Mouse (Mus musculus) hindbrain, embryonic 10.5 days (tissue): ENCODE measurements around the gene Specc1. TPM values are rescaled to one million over a fixed set of nuclear protein-coding genes. Genes with fewer than 3 reads are reported as not detected.

Source experiments
- DNase-seq: peaks from one replicate; pipeline ENCODE4 v3.0.0-alpha.2; 2017; ENCODE audit warnings: low spot score
- H3K27ac ChIP-seq: fragments of 300-500 bp; sonication (generic); 2 replicates; pipeline ENCODE4 v1.5.1; 2016; ENCODE audit warnings: mild to moderate bottlenecking, moderate library complexity
- H3K27me3 ChIP-seq: fragments of 300-500 bp; sonication (generic); 2 replicates; pipeline ENCODE4 v1.6.1; 2016; ENCODE audit warnings: mild to moderate bottlenecking; ENCODE audit not compliant: poor library complexity, insufficient read depth, severe bottlenecking
- H3K36me3 ChIP-seq: fragments of 300-500 bp; sonication (generic); 2 replicates; pipeline ENCODE4 v1.6.1; 2016; ENCODE audit warnings: mild to moderate bottlenecking, moderate library complexity
- H3K4me1 ChIP-seq: fragments of 300-500 bp; sonication (generic); replicated peaks from 2 replicates; pipeline ENCODE4 v1.6.1; 2016; ENCODE audit warnings: mild to moderate bottlenecking
- H3K4me3 ChIP-seq: fragments of 300-500 bp; sonication (generic); 2 replicates; pipeline ENCODE4 v1.5.1; 2016; ENCODE audit warnings: mild to moderate bottlenecking, moderate library complexity
- H3K9me3 ChIP-seq: fragments of 300-500 bp; sonication (generic); 2 replicates; pipeline ENCODE4 v1.6.1; 2016; ENCODE audit warnings: mild to moderate bottlenecking, moderate library complexity
- WGBS: fragments of 180-500 bp; shearing (Covaris S2); methylation state at CpG from one replicate; pipeline ENCODE4 v1.1.7; 2016; 5-methylcytosine and 5-hydroxymethylcytosine counted together
- polyA plus RNA-seq: library from polyadenylated mRNA; unstranded; fragments of >200 nt; fragmentation: Nextera tagmentation; extraction: Ambion mirVana; gene quantifications from 2 replicates; pipeline ENCODE4 v1.2.1, GENCODE M21; 2016

Specc1 gene
- polyA plus RNA-seq, 1 experiment from 2014 or later: 14.5 TPM

DNA sequence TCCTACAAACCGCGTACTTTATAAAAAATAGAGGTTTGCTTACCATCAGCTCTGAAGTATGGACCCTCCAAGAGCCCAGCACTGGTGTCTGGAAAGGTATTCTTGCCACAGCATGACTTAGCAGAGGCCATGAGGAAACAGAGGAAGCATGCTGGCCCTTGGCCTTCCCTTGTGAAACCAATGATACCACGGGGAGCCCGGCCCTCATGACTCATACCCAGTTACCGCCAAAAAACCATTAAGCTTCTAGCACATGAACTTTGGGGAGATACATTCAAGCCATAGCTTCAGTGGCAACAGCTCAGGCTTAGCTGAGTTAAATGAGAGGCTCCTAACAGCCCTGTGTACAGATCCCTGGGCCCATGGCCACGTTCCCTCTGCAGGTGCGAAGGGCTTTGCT is 267.4 kb downstream of the Specc1 start:
- WGBS: 96% methylated on average over 7 of the region's 7 CpGs
- Histone ChIP-seq H3K9me3 (no peaks in the 10 kb centered on the region), H3K27me3 (no peaks in the 10 kb centered on the region), H3K4me3 (no peak overlapping the region), H3K27ac (no peak overlapping the region), H3K36me3 (peaks cover 12% of the 10 kb centered on the region; the same call in 1 of the 2 replicates), H3K4me1 (no peaks in the 10 kb centered on the region)
- no peak for DNase-seq

DNA sequence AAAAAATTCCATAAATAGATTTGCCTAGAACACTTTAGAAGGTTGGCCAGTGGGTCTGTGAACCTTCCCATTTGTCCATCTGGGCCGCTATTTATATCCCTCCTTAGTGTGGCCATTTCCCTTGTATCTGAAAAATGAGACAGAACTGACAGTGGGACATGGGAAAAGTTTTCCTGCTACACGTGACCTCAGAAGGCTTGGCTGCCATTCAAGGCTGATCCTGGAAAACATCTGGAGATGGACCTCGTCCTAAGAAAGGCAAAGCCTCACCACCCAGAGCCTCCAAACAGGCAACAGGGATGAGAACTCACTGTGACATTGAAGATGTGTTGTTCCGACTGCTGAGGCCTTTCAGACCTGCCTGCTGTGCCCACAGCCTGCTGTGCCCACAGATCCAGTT is 268.2 kb downstream of the Specc1 start:
- Histone ChIP-seq H3K4me1 (no peaks in the 10 kb centered on the region), H3K27ac (no peak overlapping the region), H3K36me3 (peaks cover 4% of the 10 kb centered on the region; the same call in 1 of the 2 replicates), H3K27me3 (no peaks in the 10 kb centered on the region), H3K4me3 (no peak overlapping the region), H3K9me3 (no peaks in the 10 kb centered on the region)
- no peak for DNase-seq
- 82% methylated on average over 4 of the region's 4 CpGs for WGBS

DNA sequence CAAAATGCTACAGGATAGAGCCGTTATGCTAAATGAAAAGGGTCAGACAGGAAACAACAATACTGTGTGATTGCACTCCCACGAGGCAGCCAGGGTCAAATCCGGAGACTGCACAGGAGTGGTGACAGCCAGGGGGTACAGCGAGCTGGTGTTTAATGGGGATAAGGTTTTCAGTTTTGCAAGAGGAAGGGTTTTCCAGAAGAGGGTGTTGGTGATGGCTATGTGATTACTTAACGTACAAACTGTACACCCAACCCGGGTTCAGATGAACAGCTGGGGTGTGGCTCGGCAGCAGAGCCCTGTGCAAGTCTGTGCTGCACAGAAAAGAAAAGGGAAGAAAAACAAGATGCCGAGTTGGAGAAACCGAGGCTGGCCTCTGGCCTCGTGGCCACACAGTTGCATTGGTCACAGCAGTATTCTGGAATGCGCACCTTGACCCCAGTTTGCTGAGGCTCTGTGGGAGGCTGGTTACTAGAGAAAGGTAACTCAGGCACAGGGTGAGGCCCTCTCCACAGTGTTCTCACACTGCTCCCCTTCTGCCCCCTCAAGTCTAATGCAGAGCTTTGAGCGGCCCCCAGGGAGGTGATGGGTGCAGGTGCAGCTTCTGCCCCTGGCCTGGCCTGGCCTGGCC is 284.2 kb downstream of the Specc1 start:
- H3K4me1 ChIP-seq: peaks cover 6% of the 10 kb centered on the region
- H3K9me3 ChIP-seq: peaks cover 8% of the 10 kb centered on the region; the same call in 1 of the 2 replicates
- H3K36me3 ChIP-seq: no peaks in the 10 kb centered on the region
- no peaks in the 10 kb centered on the region for H3K27me3 ChIP-seq
- no peak overlapping the region for H3K27ac ChIP-seq
- no peak for DNase-seq
- H3K4me3 ChIP-seq: no peak overlapping the region
- 80% methylated on average over 12 of the region's 12 CpGs for WGBS

DNA sequence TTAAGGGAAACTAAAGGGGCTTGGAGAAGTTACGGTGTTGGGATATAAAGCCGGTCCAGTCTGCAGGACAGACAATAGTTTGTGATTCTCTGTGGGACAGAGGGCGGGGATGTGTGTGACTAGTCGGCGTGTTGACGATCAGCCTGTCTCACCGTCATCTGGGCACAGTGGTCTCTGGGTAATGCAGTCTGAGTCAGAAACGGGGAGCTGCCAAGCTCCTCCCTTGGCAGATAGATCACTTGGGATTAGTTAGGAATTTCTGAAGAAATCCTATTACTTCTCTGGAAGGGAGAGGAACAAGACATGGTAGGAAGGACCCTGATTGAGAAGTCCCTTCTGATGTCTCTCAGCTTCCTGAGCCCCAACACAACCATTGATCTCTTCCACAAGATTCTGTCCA is 287.3 kb downstream of the Specc1 start:
- Histone ChIP-seq H3K27me3 (peaks cover 19% of the 10 kb centered on the region), H3K27ac (no peak overlapping the region), H3K4me3 (no peak overlapping the region), H3K9me3 (peaks cover 11% of the 10 kb centered on the region; the same call in 1 of the 2 replicates), H3K36me3 (no peaks in the 10 kb centered on the region), H3K4me1 (peaks cover 14% of the 10 kb centered on the region)
- WGBS: 93% methylated on average over 8 of the region's 8 CpGs
- no peak for DNase-seq

DNA sequence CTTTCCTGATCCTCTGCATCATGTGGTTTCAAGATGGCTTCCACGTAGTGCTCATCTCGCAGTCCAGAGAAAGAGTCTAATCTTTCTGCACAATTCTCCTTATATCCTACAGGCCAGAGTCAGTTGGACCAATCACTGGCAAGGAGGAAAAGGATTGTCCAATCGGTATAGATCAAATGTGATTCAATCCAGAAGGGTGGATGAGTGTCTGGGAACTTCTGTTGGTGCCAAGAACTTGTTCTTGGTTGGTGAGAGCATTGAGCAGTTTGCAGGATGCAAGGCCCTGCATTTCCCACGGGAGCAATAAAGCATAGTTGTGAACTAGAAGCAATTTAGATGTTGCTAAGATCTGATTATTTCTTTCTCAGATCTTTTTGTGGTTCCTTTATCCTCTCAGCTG is 287.9 kb downstream of the Specc1 start:
- H3K27me3 ChIP-seq: peaks cover 25% of the 10 kb centered on the region
- no peak overlapping the region for H3K4me3 ChIP-seq
- no peak for DNase-seq
- no peaks in the 10 kb centered on the region for H3K36me3 ChIP-seq
- peaks cover 11% of the 10 kb centered on the region; the same call in 1 of the 2 replicates for H3K9me3 ChIP-seq
- H3K27ac ChIP-seq: no peak overlapping the region
- peaks cover 20% of the 10 kb centered on the region for H3K4me1 ChIP-seq
- WGBS: 89% methylated on average over 4 of the region's 4 CpGs

DNA sequence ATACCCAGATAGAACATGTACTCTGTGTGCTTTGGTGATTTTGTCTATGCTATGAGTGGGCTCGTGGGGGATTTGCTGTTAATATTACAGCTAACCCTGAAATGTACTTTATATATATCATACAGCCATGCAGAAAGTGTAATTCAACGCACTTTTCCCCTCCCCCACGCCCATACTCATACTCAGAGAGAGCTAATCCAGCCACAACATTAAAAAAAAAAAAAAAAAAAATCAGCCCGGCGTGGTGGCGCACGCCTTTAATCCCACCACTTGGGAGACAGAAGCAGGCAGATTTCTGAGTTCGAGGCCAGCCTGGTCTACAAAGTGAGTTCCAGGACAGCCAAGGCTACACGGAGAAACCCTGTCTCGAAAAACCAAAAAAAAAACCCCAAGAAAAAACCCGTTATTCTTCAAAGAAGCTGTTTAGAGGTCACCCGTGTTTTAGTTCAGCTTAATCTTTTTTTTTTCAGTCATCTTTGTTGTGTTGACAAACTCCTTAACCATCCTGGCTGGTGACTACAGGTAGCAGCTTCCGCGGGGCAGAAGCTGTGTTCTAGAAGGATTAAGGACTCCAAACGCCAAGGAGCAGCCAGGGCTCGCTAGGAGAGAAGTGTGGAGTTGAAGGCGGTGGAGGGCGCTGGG is 291.3 kb downstream of the Specc1 start:
- 41% methylated on average over 18 of the region's 18 CpGs for WGBS
- no peak for DNase-seq

DNA sequence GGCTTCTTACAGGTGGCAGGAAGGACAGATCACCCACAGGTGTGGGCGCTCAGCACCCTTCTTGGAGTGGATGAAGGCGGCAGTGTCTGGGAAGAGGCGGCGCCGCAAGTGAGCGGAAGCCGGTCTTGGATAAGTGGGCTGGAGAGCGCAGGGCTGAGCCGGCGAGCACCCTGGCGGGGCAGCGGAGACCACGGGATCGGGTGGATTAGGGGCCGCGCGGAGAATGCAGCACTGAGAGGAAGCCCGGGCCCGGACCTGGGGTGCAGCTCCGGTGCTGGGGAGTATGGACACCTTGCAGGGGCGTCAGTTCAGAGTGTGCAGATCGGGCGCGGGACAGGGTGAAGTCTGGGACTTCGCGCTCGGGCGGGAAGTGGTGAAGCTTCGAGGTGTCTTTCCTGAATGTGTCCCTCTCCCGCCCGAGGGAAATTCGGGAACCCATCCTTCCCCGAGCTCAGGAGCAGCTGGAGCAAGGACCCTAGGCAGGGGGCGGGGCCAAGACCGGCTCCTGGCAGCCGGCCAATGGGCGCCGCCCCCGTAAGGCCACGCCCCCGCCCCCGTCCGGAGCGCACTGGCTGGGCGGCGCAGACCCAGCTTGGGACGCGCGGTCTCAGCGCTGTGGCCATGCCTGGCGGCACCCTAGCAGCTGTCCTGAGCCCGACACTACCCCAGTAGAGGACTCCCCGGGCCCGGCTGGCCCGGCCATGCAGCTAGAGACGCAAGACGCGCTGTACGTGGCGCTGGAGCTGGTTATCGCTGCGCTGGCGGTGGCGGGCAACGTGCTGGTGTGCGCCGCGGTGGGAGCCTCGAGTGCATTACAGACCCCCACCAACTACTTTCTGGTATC is 292.1 kb downstream of the Specc1 start, which contains the start of gene Adora2b:
Gene Adora2b (plus strand): TSS at position 584 of the 844 bp plus-strand sequence.
- peak; percentile 91 for DNase-seq
- peaks cover 11% of the 10 kb centered on the region; the same call in 1 of the 2 replicates for H3K9me3 ChIP-seq
- no peaks in the 10 kb centered on the region for H3K36me3 ChIP-seq
- peak within 1 kb of the TSS; percentile 75 for H3K4me3 ChIP-seq
- WGBS: under 1% methylated on average over 69 of the region's 69 CpGs
- peaks cover 32% of the 10 kb centered on the region for H3K4me1 ChIP-seq
- peaks cover 62% of the 10 kb centered on the region for H3K27me3 ChIP-seq
- peak within 1 kb of the TSS; percentile 75 for H3K27ac ChIP-seq

More for the DNA sequence above, 291.3 kb downstream of the Specc1 start:
- Histone ChIP-seq H3K36me3 (no peaks in the 10 kb centered on the region), H3K27ac (peak overlapping the region; percentile 75), H3K4me1 (peaks cover 32% of the 10 kb centered on the region), H3K27me3 (peaks cover 58% of the 10 kb centered on the region), H3K9me3 (peaks cover 11% of the 10 kb centered on the region; the same call in 1 of the 2 replicates), H3K4me3 (peak overlapping the region; percentile 75)

DNA sequence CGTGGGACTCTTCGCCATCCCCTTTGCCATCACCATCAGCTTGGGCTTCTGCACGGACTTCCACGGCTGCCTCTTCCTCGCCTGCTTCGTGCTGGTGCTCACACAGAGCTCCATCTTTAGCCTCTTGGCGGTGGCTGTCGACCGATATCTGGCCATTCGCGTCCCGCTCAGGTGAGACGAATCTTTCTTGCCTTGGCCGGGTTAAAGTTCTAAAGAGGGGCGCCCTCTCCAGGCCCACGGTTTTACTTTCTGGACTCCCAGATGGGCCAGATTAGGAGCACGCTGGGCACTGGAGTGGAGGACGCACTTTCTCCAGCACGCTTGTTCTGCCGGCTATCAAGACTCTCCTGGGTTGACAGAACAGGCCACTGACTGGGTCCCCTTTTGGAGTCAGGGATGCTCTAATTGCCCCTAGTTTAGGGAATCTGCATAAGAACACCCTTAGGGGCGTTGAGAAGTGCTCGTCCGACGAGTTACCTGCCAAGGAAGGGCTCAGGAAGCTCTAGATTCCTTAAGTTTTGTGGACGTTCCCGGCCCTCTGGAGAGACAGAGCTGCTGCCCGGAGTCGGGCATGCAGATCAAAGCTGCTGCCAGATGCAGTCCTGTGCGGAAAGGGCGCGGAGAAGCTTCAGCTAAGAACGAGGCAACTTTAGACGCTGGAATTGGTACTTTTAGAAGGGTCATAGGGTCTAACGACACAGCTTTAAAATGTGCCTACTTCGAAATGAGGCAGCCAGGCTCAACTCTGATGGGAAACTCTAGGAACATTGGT is 292.9 kb downstream of the Specc1 start:
- Histone ChIP-seq H3K9me3 (peaks cover 11% of the 10 kb centered on the region; the same call in 1 of the 2 replicates), H3K4me1 (peaks cover 32% of the 10 kb centered on the region), H3K4me3 (peak overlapping the region; percentile 75), H3K36me3 (no peaks in the 10 kb centered on the region), H3K27ac (peak overlapping the region; percentile 75), H3K27me3 (peaks cover 62% of the 10 kb centered on the region)
- 4% methylated on average over 35 of the region's 35 CpGs for WGBS
- peak; percentile 52 for DNase-seq

DNA sequence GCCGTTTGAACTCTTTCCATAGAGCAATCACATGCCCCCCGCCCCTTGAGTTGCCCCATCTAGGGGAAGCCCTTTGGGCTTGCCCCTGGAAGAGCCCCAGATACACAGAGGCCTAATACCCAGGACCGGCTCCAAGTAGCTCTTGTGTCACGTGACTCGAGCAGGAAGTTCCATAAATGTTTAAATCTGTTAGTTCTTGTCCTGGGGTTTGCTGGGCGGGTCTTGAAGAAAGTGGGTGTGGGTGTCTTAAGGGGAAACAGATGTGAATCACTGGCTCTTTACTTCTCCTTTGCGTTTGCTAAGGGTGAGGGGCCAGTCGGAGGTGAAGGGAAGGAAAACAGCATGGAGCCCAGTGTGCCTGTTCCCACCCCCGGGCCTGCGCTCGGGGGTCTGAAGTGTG is 294.5 kb downstream of the Specc1 start:
- no peaks in the 10 kb centered on the region for H3K9me3 ChIP-seq
- H3K27ac ChIP-seq: peak overlapping the region; percentile 62; the same call in 1 of the 2 replicates
- H3K4me1 ChIP-seq: peaks cover 38% of the 10 kb centered on the region
- peaks cover 62% of the 10 kb centered on the region for H3K27me3 ChIP-seq
- no peaks in the 10 kb centered on the region for H3K36me3 ChIP-seq
- peak; percentile 34 for DNase-seq
- H3K4me3 ChIP-seq: no peak overlapping the region
- 61% methylated on average over 11 of the region's 11 CpGs for WGBS

DNA sequence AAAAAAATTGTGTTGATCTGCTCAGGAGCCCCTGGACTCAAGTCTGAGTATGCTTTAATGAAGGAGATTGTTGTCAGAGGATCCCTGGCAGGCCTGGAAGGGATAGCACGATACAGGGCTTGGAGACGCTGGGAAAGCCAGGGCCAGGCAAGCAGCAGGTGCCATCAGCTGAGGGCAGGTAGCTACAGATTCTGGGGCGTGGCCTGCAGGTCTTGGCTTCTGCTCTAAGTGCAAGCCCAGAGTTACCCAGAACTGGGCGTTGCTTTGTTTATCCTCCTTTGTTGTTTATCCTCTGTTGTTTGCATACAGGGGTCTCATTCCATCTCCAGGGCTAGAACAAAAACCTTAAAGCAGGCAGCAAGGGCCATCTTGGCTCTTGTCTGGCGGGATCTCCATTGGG is 296.8 kb downstream of the Specc1 start:
- peaks cover 41% of the 10 kb centered on the region for H3K4me1 ChIP-seq
- peaks cover 46% of the 10 kb centered on the region for H3K27me3 ChIP-seq
- no peak overlapping the region for H3K27ac ChIP-seq
- no peaks in the 10 kb centered on the region for H3K9me3 ChIP-seq
- H3K4me3 ChIP-seq: no peak overlapping the region
- WGBS: 79% methylated on average over 5 of the region's 5 CpGs
- no peaks in the 10 kb centered on the region for H3K36me3 ChIP-seq
- no peak for DNase-seq

DNA sequence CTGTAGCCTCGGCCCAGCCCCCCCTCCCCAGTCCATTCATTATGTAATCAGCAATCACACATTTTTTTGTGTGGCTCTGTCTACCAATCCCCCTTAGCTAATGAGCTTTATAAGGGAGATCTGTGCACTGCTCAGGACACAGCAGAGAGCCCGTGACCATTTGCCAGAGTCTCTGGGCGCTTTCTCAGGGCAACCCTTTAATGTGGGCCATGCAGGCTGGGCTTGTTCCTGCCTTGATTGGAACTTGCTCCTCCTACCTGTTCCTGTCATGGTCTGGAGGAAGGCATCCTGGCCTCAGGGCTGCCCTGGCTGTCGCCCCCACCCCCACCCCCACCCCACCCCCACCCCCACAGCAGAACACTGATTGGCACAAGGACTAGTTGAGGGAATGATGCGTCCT is 302.7 kb downstream of the Specc1 start:
- WGBS: 67% methylated on average over 5 of the region's 5 CpGs
- Histone ChIP-seq H3K36me3 (no peaks in the 10 kb centered on the region), H3K4me3 (no peak overlapping the region), H3K27ac (no peak overlapping the region), H3K27me3 (no peaks in the 10 kb centered on the region; the same call in 1 of the 2 replicates), H3K9me3 (no peaks in the 10 kb centered on the region), H3K4me1 (peaks cover 52% of the 10 kb centered on the region)
- DNase-seq: no peak

DNA sequence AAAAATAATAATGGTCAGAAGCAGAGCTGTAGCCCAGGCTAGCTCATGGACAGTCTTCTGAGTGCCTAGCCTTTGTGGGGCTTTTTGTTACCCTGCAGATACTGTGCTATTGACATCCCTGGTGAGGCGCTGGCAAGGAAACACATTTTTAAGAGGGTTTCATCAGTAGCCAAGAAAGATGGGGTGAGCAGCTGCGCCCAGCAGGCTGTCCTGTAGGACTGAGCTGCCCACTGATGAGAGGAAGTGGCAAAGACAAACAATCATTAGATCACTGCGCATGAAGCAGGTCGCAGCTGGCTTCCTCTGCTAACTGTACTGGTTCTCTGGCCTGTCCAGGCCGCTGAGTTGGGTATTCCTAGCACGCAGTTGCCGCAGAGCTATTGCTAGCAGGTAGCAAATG is 307.0 kb downstream of the Specc1 start:
- 84% methylated on average over 7 of the region's 7 CpGs for WGBS

More for the DNA sequence above, 307.0 kb downstream of the Specc1 start:
- Histone ChIP-seq H3K27me3 (peaks cover 3% of the 10 kb centered on the region; the same call in 1 of the 2 replicates), H3K27ac (no peak overlapping the region), H3K4me1 (peaks cover 76% of the 10 kb centered on the region), H3K36me3 (no peaks in the 10 kb centered on the region), H3K4me3 (no peak overlapping the region), H3K9me3 (no peaks in the 10 kb centered on the region)
- no peak for DNase-seq
